Mouse (Mus musculus): ENCODE data around the gene Cfh. TPM values are rescaled to one million over a fixed set of nuclear protein-coding genes. Genes with fewer than 3 reads are reported as not detected.
"Not testable (repeated sequence)": the region's sequence is repeated elsewhere in the genome, so short reads cannot be mapped to it uniquely, and the experiment has no call there.

Gene Cfh
- 6.1 and 6.6 TPM in 2 replicates for polyA plus RNA-seq (2014; fragmentation: Nextera tagmentation; extraction: Ambion mirVana)

DNA sequence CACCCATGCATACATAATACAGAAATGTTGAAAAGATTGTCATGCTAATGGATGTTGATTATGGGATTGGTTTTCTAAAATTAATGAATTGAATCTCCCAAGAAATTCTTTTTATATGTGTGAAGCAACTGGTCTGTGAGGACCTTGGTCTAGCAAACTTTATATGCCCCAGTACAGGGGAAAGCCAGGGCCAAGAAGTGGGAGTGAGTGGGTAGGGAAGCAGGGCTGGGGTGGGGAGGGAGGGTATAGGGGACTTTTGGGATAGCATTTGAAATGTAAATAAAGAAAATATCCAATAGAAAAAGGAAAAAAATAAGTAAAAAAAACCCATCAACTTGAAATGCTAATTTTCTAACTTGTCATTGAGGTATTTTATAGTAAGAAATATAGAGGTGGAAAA is at the start of gene Cfh:
Gene Cfh (minus strand): TSS at position 101 of the 400 bp plus-strand sequence.
- not testable (repeated sequence) for DNase-seq (ENCODE audit: low spot score, missing footprints); H3K9ac ChIP-seq (ENCODE audit: low read length); H3K27me3 ChIP-seq (ENCODE audit: control insufficient read depth, insufficient read depth, low read length); H3K36me3 ChIP-seq (ENCODE audit: control insufficient read depth, insufficient read depth, low read length); H3K4me2 ChIP-seq; H3K4me1 ChIP-seq (ENCODE audit: control insufficient read depth, insufficient read depth, low read length); ATAC-seq (ENCODE audit: low FRiP score); H3K9me3 ChIP-seq (ENCODE audit: control insufficient read depth, low read length); H3K27ac ChIP-seq (ENCODE audit: low read depth, low read length); H3K4me3 ChIP-seq (ENCODE audit: low read depth, low read length)

DNA sequence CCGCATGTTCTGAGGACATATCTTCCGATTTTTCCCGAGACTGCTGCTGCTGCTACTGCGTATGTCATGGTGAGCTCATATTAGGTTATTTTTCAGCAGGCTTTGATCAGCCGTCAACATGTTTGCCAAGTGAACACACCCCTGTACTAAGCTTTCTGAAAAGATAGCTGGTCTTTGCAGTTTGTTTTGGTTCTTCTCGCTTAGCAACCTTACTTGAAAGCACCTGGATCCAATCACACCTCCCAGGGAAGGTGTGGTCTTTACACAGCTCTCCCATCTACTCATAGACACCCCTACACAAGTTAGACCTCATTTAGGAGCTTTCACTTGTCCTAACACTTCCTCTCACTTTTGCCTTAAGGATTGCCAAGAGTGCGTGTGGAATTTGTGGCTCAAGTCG is 43.1 kb upstream of the Cfh start:
- Histone ChIP-seq H3K27ac (ENCODE audit: low read depth, low read length) (no peak overlapping the region), H3K36me3 (ENCODE audit: control insufficient read depth, insufficient read depth, low read length) (no peaks in the 10 kb centered on the region), H3K4me1 (ENCODE audit: control insufficient read depth, insufficient read depth, low read length) (no peaks in the 10 kb centered on the region), H3K4me3 (ENCODE audit: low read depth, low read length) (no peak overlapping the region), H3K27me3 (ENCODE audit: control insufficient read depth, insufficient read depth, low read length) (no peaks in the 10 kb centered on the region), H3K9ac (ENCODE audit: low read length) (no peak overlapping the region), H3K4me2 (no peak overlapping the region), H3K9me3 (ENCODE audit: control insufficient read depth, low read length) (no peaks in the 10 kb centered on the region)
- ATAC-seq (ENCODE audit: low FRiP score): no peak
- DNase-seq (ENCODE audit: low spot score, missing footprints): no peak
- WGBS: 83% methylated on average over 8 of the region's 8 CpGs

DNA sequence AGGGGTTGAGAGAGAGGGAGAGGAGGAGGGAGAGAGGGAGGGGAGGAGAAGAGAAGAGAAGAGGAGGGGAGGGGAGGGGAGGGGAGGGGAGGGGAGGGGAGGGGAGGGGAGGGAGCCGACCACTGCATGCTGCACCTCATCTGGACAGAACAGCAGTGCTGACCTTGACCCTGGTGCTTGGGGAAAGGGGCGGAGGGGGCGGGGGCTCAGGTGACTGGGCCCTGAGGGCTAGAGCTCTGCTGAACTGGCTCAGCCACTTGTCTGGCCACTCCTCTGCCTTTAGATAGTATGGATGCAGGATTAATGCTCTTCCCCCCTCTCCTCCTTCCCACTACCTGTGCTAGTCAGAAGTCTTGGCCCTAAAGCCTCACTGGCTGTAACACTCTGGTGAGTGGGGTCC is 41.7 kb upstream of the Cfh start:
- no peak for DNase-seq (ENCODE audit: low spot score, missing footprints)
- Histone ChIP-seq H3K4me2 (no peak overlapping the region), H3K9me3 (ENCODE audit: control insufficient read depth, low read length) (no peaks in the 10 kb centered on the region), H3K9ac (ENCODE audit: low read length) (no peak overlapping the region), H3K27ac (ENCODE audit: low read depth, low read length) (no peak overlapping the region), H3K36me3 (ENCODE audit: control insufficient read depth, insufficient read depth, low read length) (no peaks in the 10 kb centered on the region), H3K27me3 (ENCODE audit: control insufficient read depth, insufficient read depth, low read length) (no peaks in the 10 kb centered on the region), H3K4me1 (ENCODE audit: control insufficient read depth, insufficient read depth, low read length) (no peaks in the 10 kb centered on the region), H3K4me3 (ENCODE audit: low read depth, low read length) (no peak overlapping the region)
- peak; percentile 27; the same call in 1 of the 2 replicates for ATAC-seq (ENCODE audit: low FRiP score)
- WGBS: no CpG with 5 or more reads among the region's 3 CpGs

DNA sequence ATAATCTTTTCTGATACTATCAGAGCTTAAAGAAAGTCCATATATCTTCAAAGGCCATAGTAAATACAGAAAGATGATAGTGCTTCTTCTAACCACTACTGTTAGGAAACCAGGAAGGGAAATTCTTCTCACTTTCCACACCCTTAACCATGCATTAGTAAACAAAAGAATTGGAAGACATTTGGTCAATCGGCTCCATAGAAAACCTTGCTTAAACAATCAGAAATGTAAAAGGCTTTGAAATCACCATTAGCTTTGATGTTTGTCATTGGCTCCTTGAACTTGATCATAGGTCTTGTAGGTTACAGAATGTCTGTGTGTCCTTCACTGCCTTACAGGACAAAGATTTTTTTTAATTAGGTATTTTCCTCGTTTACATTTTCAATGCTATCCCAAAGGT is 21.8 kb upstream of the Cfh start:
- no peak overlapping the region for H3K4me3 ChIP-seq (ENCODE audit: low read depth, low read length)
- no peak overlapping the region for H3K4me2 ChIP-seq
- 83% methylated on average over 2 of the region's 2 CpGs for WGBS
- no peaks in the 10 kb centered on the region for H3K4me1 ChIP-seq (ENCODE audit: control insufficient read depth, insufficient read depth, low read length)
- no peak for ATAC-seq (ENCODE audit: low FRiP score)
- H3K9ac ChIP-seq (ENCODE audit: low read length): no peak overlapping the region
- DNase-seq (ENCODE audit: low spot score, missing footprints): no peak
- H3K27me3 ChIP-seq (ENCODE audit: control insufficient read depth, insufficient read depth, low read length): no peaks in the 10 kb centered on the region
- H3K27ac ChIP-seq (ENCODE audit: low read depth, low read length): no peak overlapping the region
- H3K9me3 ChIP-seq (ENCODE audit: control insufficient read depth, low read length): no peaks in the 10 kb centered on the region
- no peaks in the 10 kb centered on the region for H3K36me3 ChIP-seq (ENCODE audit: control insufficient read depth, insufficient read depth, low read length)

DNA sequence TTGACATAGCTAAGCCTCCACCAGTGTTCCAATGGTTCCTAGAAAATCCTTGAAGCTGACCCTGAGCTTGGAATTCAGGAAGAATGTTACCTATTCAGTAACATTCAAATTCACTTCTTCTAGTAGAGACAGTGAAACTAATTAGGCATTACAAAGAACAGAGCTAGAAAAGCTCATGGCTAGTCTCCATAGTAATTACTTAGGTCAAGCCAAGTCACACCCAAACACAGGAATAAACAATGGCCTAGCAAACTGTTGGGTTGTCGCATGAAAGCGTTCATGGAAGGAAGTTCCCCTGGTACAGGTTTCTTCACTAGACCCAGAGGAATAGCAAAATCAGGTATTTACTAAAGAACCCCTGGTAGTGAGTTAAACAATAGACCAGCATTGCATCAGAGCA is 4.9 kb upstream of the Cfh start:
- H3K9me3 ChIP-seq (ENCODE audit: control insufficient read depth, low read length); H3K27me3 ChIP-seq (ENCODE audit: control insufficient read depth, insufficient read depth, low read length); H3K36me3 ChIP-seq (ENCODE audit: control insufficient read depth, insufficient read depth, low read length); ATAC-seq (ENCODE audit: low FRiP score); H3K4me3 ChIP-seq (ENCODE audit: low read depth, low read length); H3K27ac ChIP-seq (ENCODE audit: low read depth, low read length); H3K4me1 ChIP-seq (ENCODE audit: control insufficient read depth, insufficient read depth, low read length); H3K4me2 ChIP-seq; H3K9ac ChIP-seq (ENCODE audit: low read length); DNase-seq (ENCODE audit: low spot score, missing footprints): not testable (repeated sequence)
- WGBS: 76% methylated on average over 2 of the region's 2 CpGs

DNA sequence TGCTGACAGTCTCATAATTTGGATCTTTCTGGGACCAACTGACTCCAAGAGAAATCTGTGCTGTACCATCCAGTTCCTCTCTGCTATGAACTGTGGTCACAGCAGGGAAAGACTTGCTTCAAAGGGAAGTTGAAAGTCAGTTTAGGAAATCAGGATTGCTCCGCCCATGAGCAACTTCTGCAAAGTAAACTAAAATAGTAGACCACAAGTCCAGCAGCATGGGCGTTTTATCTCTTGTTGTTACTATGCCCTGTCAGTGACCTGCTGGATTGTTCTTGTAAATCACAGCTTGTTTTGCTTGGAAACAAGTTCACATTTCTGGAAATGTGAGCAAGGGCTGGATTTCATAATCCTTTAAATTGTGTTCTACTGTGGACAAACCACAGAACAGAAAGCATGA is 356 bp downstream of the Cfh start:
- H3K9ac ChIP-seq (ENCODE audit: low read length): no peak overlapping the region
- DNase-seq (ENCODE audit: low spot score, missing footprints) (no peak), ATAC-seq (ENCODE audit: low FRiP score) (no peak)

DNA sequence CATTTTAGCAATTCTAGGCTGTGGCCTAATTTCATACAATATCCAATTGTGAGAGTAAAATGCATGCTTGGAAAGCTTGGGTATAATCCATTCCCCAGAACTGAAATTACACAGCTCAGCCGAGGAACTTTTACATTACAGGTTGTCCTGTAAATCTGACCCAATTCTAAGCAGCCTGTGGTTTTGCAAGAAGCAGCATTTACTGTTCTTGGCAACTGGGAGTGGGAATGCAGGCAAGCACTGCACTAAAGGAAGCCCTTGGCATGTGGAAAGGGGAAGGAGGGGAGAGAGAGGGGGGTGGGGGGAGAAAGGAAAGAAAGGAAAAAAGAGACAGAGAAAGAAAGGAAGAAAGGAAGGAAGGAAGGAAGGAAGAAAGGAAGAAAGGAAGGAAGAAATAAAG is 3.4 kb downstream of the Cfh start:
- 85% methylated on average over 1 of the region's 1 CpGs for WGBS
- no peak for DNase-seq (ENCODE audit: low spot score, missing footprints)
- no peaks in the 10 kb centered on the region for H3K36me3 ChIP-seq (ENCODE audit: control insufficient read depth, insufficient read depth, low read length)
- no peak for ATAC-seq (ENCODE audit: low FRiP score)
- H3K4me3 ChIP-seq (ENCODE audit: low read depth, low read length): no peak overlapping the region
- no peaks in the 10 kb centered on the region for H3K9me3 ChIP-seq (ENCODE audit: control insufficient read depth, low read length)
- no peaks in the 10 kb centered on the region for H3K27me3 ChIP-seq (ENCODE audit: control insufficient read depth, insufficient read depth, low read length)
- H3K9ac ChIP-seq (ENCODE audit: low read length): no peak overlapping the region
- H3K4me1 ChIP-seq (ENCODE audit: control insufficient read depth, insufficient read depth, low read length): no peaks in the 10 kb centered on the region
- H3K4me2 ChIP-seq: no peak overlapping the region
- no peak overlapping the region for H3K27ac ChIP-seq (ENCODE audit: low read depth, low read length)

More for the DNA sequence above, 356 bp downstream of the Cfh start:
- 57% methylated on average over 2 of the region's 2 CpGs for WGBS
- no peaks in the 10 kb centered on the region for H3K9me3 ChIP-seq (ENCODE audit: control insufficient read depth, low read length)
- no peak overlapping the region for H3K27ac ChIP-seq (ENCODE audit: low read depth, low read length)
- H3K27me3 ChIP-seq (ENCODE audit: control insufficient read depth, insufficient read depth, low read length): no peaks in the 10 kb centered on the region
- no peaks in the 10 kb centered on the region for H3K4me1 ChIP-seq (ENCODE audit: control insufficient read depth, insufficient read depth, low read length)
- no peak overlapping the region for H3K4me2 ChIP-seq
- H3K4me3 ChIP-seq (ENCODE audit: low read depth, low read length): no peak overlapping the region
- H3K36me3 ChIP-seq (ENCODE audit: control insufficient read depth, insufficient read depth, low read length): no peaks in the 10 kb centered on the region

DNA sequence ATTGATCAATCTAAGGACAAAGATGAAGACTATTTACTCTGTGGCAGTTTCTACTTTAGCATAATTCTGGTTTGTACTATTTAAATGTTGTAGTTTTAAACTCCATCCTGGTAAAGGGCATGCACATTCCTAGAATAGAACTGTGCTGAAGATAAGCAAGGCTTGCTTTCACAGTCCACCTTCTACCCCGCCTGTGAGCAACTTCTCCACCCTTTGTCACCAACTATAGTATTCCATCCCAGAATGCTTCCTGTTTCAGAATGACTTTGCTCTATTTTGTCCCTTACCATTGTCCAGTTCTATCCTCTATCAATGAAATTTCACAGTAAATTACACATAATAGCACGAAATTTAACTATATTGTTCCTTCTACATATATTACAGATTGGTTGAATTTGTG is 8.1 kb downstream of the Cfh start:
- WGBS: 71% methylated on average over 2 of the region's 2 CpGs

DNA sequence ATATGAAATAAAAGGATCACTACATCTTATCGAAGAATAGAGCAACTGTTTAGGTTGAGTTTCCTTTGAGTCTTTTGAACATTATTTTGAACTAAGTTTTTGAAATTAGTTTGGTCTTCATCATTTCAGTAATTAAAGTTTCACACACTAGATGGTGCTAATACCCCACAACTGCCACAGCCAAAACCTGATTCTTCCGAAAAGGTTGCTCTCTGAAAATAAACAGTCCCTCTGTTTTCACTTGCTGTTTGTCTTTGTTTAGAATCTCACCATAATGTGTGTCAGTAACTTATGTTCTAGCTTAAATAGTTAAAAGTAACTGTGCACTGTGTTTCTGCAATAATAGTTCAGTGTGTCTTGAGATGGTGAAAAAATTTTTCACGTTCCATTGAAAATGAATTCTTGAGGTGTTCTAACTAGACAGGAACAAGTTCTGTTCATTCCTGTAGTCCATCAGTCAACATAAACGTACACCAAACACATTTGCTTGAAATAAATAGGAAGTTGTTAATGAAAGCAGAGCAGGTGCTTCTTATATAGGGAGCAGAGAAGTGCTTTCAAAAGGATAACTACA is 11.9 kb downstream of the Cfh start:
- Histone ChIP-seq H3K27me3 (ENCODE audit: control insufficient read depth, insufficient read depth, low read length) (no peaks in the 10 kb centered on the region), H3K9ac (ENCODE audit: low read length) (no peak overlapping the region), H3K36me3 (ENCODE audit: control insufficient read depth, insufficient read depth, low read length) (no peaks in the 10 kb centered on the region), H3K27ac (ENCODE audit: low read depth, low read length) (no peak overlapping the region), H3K4me3 (ENCODE audit: low read depth, low read length) (no peak overlapping the region), H3K4me1 (ENCODE audit: control insufficient read depth, insufficient read depth, low read length) (no peaks in the 10 kb centered on the region), H3K4me2 (no peak overlapping the region), H3K9me3 (ENCODE audit: control insufficient read depth, low read length) (no peaks in the 10 kb centered on the region)
- ATAC-seq (ENCODE audit: low FRiP score): peak; percentile 44; the same call in 1 of the 2 replicates
- peak; percentile 85 for DNase-seq (ENCODE audit: low spot score, missing footprints)
- 47% methylated on average over 4 of the region's 4 CpGs for WGBS

More for the DNA sequence above, 8.1 kb downstream of the Cfh start:
- no peak overlapping the region for H3K27ac ChIP-seq (ENCODE audit: low read depth, low read length)
- H3K4me1 ChIP-seq (ENCODE audit: control insufficient read depth, insufficient read depth, low read length): no peaks in the 10 kb centered on the region
- H3K9me3 ChIP-seq (ENCODE audit: control insufficient read depth, low read length): no peaks in the 10 kb centered on the region
- ATAC-seq (ENCODE audit: low FRiP score) (no peak; the same call in 1 of the 2 replicates), DNase-seq (ENCODE audit: low spot score, missing footprints) (no peak)
- H3K27me3 ChIP-seq (ENCODE audit: control insufficient read depth, insufficient read depth, low read length): no peaks in the 10 kb centered on the region
- no peak overlapping the region for H3K4me2 ChIP-seq
- H3K36me3 ChIP-seq (ENCODE audit: control insufficient read depth, insufficient read depth, low read length): no peaks in the 10 kb centered on the region
- H3K9ac ChIP-seq (ENCODE audit: low read length): no peak overlapping the region
- H3K4me3 ChIP-seq (ENCODE audit: low read depth, low read length): no peak overlapping the region
